Comparison of ENCODE assay signal across 10 mouse cellular contexts in the genomic region with DNA sequence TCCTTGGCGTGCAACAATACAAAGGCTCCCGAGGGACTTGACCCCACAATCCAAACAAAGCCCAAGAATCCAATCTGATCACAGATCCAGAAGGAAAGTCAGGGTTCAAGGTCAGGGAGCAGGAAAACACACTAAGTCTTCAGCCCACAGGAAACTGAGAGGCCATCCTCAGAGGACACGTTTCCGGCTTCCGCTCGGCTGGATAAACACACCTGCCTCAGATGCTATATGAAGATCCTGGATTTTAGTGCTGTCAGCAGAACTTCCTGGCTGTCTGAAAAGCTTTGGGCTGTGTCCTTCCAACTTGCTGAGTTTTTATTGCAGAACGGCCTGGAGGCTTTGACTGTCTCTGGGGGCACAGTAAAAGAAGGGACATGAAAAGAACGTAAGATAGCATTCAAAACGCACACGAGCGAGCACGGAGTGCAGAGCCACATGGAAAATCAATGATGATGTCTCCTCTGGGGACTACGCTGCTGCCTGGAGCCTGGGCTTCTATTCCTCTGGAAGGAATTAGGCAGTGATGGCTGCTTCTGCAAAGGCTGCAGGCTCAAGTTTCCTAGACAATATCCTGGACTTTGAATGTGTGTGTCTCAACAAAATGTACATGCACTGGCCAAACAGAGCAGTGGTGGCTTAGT.
A peak's percentile ranks its signal among the peaks of the same experiment; 100 is the strongest.
DNase-seq lines count a peak whose midpoint lies in the region; ATAC-seq lines count a peak whose summit lies in the region.
"Had no signal": no experiment of that assay in that cellular context is flagged by ENCODE, and none has a peak within 500 bp of the region (broad histone marks: within the 10 kb centered on the region; RNA-seq: fewer than 3 reads in every experiment).

No protein-coding gene starts in this region.

- H3K9ac ChIP-seq in limb, embryonic 13.5 days = no peak overlapping the region
- no peak overlapping the region for H3K9ac ChIP-seq in forebrain, embryonic 16.5 days (replicated peaks; ENCODE audit: low read depth, low read length)

- intact Hi-C loops in heart, postnatal 36 days (cut with DNase I) = no loop called here
- intact Hi-C loops in left cerebral cortex, postnatal 4 days (cut with DNase I) = no loop called here

- ATAC-seq in limb, embryonic 13.5 days (ENCODE audit: low FRiP score, low read depth) = no peak
- ATAC-seq in megakaryocyte-erythroid progenitor cell, adult 5-6 weeks (replicated peaks; ENCODE audit: low FRiP score, low TSS enrichment, poor library complexity, severe bottlenecking) = no peak
- ATAC-seq in forebrain, embryonic 16.5 days = no peak
- ATAC-seq: Patski had no signal

- peak overlapping the region; percentile 55; the same call in 1 of the 2 replicates for H3K27ac ChIP-seq in limb, embryonic 13.5 days
- no peak overlapping the region for H3K27ac ChIP-seq in forebrain, embryonic 16.5 days (ENCODE audit: low read length)

- 0 out of 2 replicates have a peak overlapping the region, but pooled peaks have one; percentile 11 for H3K4me2 ChIP-seq in limb, embryonic 13.5 days (replicated peaks)
- no peak overlapping the region for H3K4me2 ChIP-seq in forebrain, embryonic 16.5 days (ENCODE audit: low read length)

- WGBS in limb, embryonic 13.5 days = 38% methylated on average over 13 of the region's 13 CpGs
- 72% methylated on average over 13 of the region's 13 CpGs for WGBS in forebrain, embryonic 16.5 days

- H3K4me3 ChIP-seq in limb, embryonic 13.5 days = no peak overlapping the region
- no peak overlapping the region for H3K4me3 ChIP-seq in forebrain, embryonic 16.5 days (replicated peaks; ENCODE audit: low read length)

- DNase-seq in R1 (ENCODE audit: low read depth, low spot score) = peak; percentile 88
- peak; percentile 33 for DNase-seq in adrenal gland, adult 8-10 months
- peak; percentile 6 to 19 for DNase-seq in heart, postnatal 36 days
- DNase-seq in thymus, postnatal 4 days = no peak
- DNase-seq in left cerebral cortex, postnatal 4 days = no peak
- DNase-seq: cerebellum, postnatal 36 days had no signal

- no peaks in the 10 kb centered on the region for H3K9me3 ChIP-seq in limb, embryonic 13.5 days
- no peaks in the 10 kb centered on the region for H3K9me3 ChIP-seq in forebrain, embryonic 16.5 days (ENCODE audit: control insufficient read depth, low read length)

- H3K4me1 ChIP-seq in limb, embryonic 13.5 days = peaks cover 33% of the 10 kb centered on the region
- H3K4me1 ChIP-seq in forebrain, embryonic 16.5 days (replicated peaks; ENCODE audit: control insufficient read depth, insufficient read depth, low read length) = no peaks in the 10 kb centered on the region

- no peaks in the 10 kb centered on the region for H3K36me3 ChIP-seq in limb, embryonic 13.5 days
- H3K36me3 ChIP-seq in forebrain, embryonic 16.5 days (ENCODE audit: control insufficient read depth, insufficient read depth) = no peaks in the 10 kb centered on the region

- H3K27me3 ChIP-seq in limb, embryonic 13.5 days = no peaks in the 10 kb centered on the region
- H3K27me3 ChIP-seq in forebrain, embryonic 16.5 days (replicated peaks; ENCODE audit: control insufficient read depth, insufficient read depth, low read length) = no peaks in the 10 kb centered on the region
- H3K27me3 ChIP-seq: Patski had no signal

Comparison
In these comparisons a context has a peak if more than half of its experiments do, and no peak if none do; other contexts are left out.
1. DNase-seq: peak in R1 (single experiment), adrenal gland, adult 8-10 months (single experiment) and heart, postnatal 36 days (2 of 2); none in thymus, postnatal 4 days (single experiment) and left cerebral cortex, postnatal 4 days (single experiment).